Mouse (Mus musculus): ENCODE measurements around the gene Lysmd1.

Lysmd1 gene

GRCm38 (mm10) chr3:95173256-95173949 is 39.5 kb downstream of the Lysmd1 start:
- DNase-seq (ENCODE audit: low read depth, low spot score), result no peak

- DNase-seq (ENCODE audit: low read depth, low spot score), result no peak
Observed at GRCm38 (mm10) chr3:95174011-95174592, 40.2 kb downstream of the Lysmd1 start.

GRCm38 (mm10) chr3:95176500-95176899 is 42.6 kb downstream of the Lysmd1 start:
- DNase-seq (ENCODE audit: low read depth, low spot score), result no peak

GRCm38 (mm10) chr3:95177583-95177982 is 43.7 kb downstream of the Lysmd1 start:
- no peak for DNase-seq (ENCODE audit: low read depth, low spot score)

- DNase-seq (ENCODE audit: low read depth, low spot score), result no peak
Observed at GRCm38 (mm10) chr3:95178948-95179347, 45.1 kb downstream of the Lysmd1 start.

GRCm38 (mm10) chr3:95179890-95180289 is 46.0 kb downstream of the Lysmd1 start:
- no peak for DNase-seq (ENCODE audit: low read depth, low spot score)

GRCm38 (mm10) chr3:95181841-95182240 is 48.0 kb downstream of the Lysmd1 start:
- no peak for DNase-seq (ENCODE audit: low read depth, low spot score)

GRCm38 (mm10) chr3:95184796-95185577 is 51.1 kb downstream of the Lysmd1 start:
- no peak for DNase-seq (ENCODE audit: low read depth, low spot score)

- DNase-seq (ENCODE audit: low read depth, low spot score), result no peak
Observed at GRCm38 (mm10) chr3:95186100-95186499, 52.2 kb downstream of the Lysmd1 start.

GRCm38 (mm10) chr3:95186888-95187287 is 53.0 kb downstream of the Lysmd1 start:
- no peak for DNase-seq (ENCODE audit: low read depth, low spot score)
